Mouse (Mus musculus) central nervous system, embryonic 14 days (tissue): ENCODE data around the gene Pou4f2. TPM values are rescaled to one million over a fixed set of nuclear protein-coding genes. Genes with fewer than 3 reads are reported as not detected.

Source experiments
- polyA plus RNA-seq: library from polyadenylated mRNA; depleted of rRNA; stranded (reverse); fragments of >200 nt; gene quantifications from 2 replicates; pipeline ENCODE4 v1.2.3, GENCODE M21; 2012; rRNA removed

Pou4f2 gene
- polyA plus RNA-seq: 7.6 and 10.7 TPM in 2 replicates

DNA sequence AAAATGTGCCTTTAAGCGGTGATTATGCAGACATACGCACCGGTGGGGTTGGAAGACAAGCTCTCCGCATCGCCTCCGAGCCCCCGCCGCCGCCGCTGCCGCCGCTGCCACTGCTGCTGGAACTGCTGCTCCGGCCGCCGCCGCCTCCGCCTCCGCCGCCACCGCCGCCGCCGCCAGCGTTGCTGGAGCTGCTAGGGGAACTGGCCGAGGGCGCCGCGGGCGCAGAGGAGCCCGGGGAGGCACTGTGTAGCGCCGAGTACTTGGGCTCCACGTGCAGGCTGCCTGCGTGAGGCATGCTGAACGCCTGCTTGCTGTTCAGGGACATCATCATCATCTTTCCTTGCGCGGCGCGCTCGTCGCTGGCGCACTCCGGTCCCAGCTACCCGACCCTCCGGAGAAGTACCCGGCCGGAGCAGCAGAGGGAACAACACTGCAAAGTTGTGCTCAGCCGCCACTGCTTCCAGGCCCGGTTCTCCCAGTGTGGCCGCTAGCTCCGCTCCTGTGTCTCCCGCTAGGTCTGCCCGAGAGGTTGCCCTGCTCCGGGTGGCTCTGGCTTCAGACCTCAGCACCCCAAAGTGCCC, at the start of gene Pou4f2:
Pou4f2 (minus strand) TSS at position 575 of the 581 bp plus-strand sequence.

Other genes with a start within 250 kb of the Pou4f2 start
- 0.41 and 0.42 TPM in 2 replicates for gene Ttc29, start 223.3 kb downstream of the Pou4f2 start, polyA plus RNA-seq
- gene Rbmxl1, start 72.3 kb upstream of the Pou4f2 start, polyA plus RNA-seq: 156 and 185 TPM in 2 replicates
- gene Slc10a7, start 72.7 kb upstream of the Pou4f2 start, polyA plus RNA-seq: 10.1 and 11.6 TPM in 2 replicates